Mouse (Mus musculus) ovary, adult 18-20 months (tissue): ENCODE data around the gene B230219D22Rik.
A peak's percentile ranks its signal among the peaks of the same experiment; 100 is the strongest.

Experiments used
- DNase-seq: peaks from one replicate; pipeline ENCODE4 v3.0.0; 2022; ENCODE audit warnings: low spot score, mixed read lengths

The B230219D22Rik gene

GRCm38 (mm10) chr13:55727120-55727838 lies 34.4 kb downstream of the B230219D22Rik start, which contains the start of gene Pcbd2:
Pcbd2 (plus strand) TSS chr13:55727368.
- DNase-seq: peak; percentile 81

GRCm38 (mm10) chr13:55727839-55728238 lies 34.9 kb downstream of the B230219D22Rik start:
- DNase-seq: peak; percentile 37

GRCm38 (mm10) chr13:55730716-55731115 lies 37.8 kb downstream of the B230219D22Rik start:
- no peak for DNase-seq

GRCm38 (mm10) chr13:55732121-55732520 lies 39.2 kb downstream of the B230219D22Rik start:
- DNase-seq: no peak

GRCm38 (mm10) chr13:55733628-55734502 lies 40.9 kb downstream of the B230219D22Rik start:
- no peak for DNase-seq

- DNase-seq: no peak
Observed at GRCm38 (mm10) chr13:55737885-55738284, 45.0 kb downstream of the B230219D22Rik start.

- DNase-seq: no peak
Observed at GRCm38 (mm10) chr13:55742306-55742705, 49.4 kb downstream of the B230219D22Rik start.
